Mouse (Mus musculus) intestine, embryonic 15.5 days (tissue): Measurements from ENCODE around the gene Itih4. TPM values are rescaled to one million over a fixed set of nuclear protein-coding genes. Genes with fewer than 3 reads are reported as not detected.

Experiments used
- ATAC-seq: fragments of 200-750 bp; cut with Nextera tagmentation; 2 replicates; pipeline ENCODE4 v1.8.0; 2017; ENCODE audit warnings: moderate TSS enrichment, moderate library complexity
- H3K27ac ChIP-seq: fragments of 300-500 bp; sonication (generic); 2 replicates; pipeline ENCODE4 v1.5.1; 2015; ENCODE audit warnings: mild to moderate bottlenecking, inconsistent platforms
- H3K27me3 ChIP-seq: fragments of 300-500 bp; sonication (generic); replicated peaks from 2 replicates; pipeline ENCODE4 v1.6.1; 2015; ENCODE audit warnings: inconsistent platforms
- H3K36me3 ChIP-seq: fragments of 300-500 bp; sonication (generic); 2 replicates; pipeline ENCODE4 v1.6.1; 2015; ENCODE audit warnings: inconsistent platforms
- H3K4me1 ChIP-seq: fragments of 300-500 bp; sonication (generic); replicated peaks from 2 replicates; pipeline ENCODE4 v1.6.1; 2015; ENCODE audit warnings: inconsistent platforms
- H3K4me2 ChIP-seq: fragments of 300-500 bp; sonication (generic); replicated peaks from 2 replicates; pipeline ENCODE4 v1.6.1; 2015; ENCODE audit warnings: mild to moderate bottlenecking, inconsistent platforms
- H3K4me3 ChIP-seq: fragments of 300-500 bp; sonication (generic); replicated peaks from 2 replicates; pipeline ENCODE4 v1.5.1; 2015; ENCODE audit warnings: inconsistent platforms
- H3K9ac ChIP-seq: fragments of 300-500 bp; sonication (generic); 2 replicates; pipeline ENCODE4 v1.6.1; 2015; ENCODE audit warnings: inconsistent platforms
- H3K9me3 ChIP-seq: fragments of 300-500 bp; sonication (generic); 2 replicates; pipeline ENCODE4 v1.6.1; 2016; ENCODE audit warnings: inconsistent platforms
- WGBS: fragments of 180-500 bp; shearing (Covaris S2); methylation state at CpG from one replicate; pipeline ENCODE4 v1.1.7; 2015; 5-methylcytosine and 5-hydroxymethylcytosine counted together
- polyA plus RNA-seq: library from polyadenylated mRNA; unstranded; fragments of >200 nt; fragmentation: Nextera tagmentation; extraction: Ambion mirVana; gene quantifications from 2 replicates; pipeline ENCODE4 v1.2.1, GENCODE M21; 2015

Gene Itih4
- 1.1 and 2.6 TPM in 2 replicates for polyA plus RNA-seq

DNA sequence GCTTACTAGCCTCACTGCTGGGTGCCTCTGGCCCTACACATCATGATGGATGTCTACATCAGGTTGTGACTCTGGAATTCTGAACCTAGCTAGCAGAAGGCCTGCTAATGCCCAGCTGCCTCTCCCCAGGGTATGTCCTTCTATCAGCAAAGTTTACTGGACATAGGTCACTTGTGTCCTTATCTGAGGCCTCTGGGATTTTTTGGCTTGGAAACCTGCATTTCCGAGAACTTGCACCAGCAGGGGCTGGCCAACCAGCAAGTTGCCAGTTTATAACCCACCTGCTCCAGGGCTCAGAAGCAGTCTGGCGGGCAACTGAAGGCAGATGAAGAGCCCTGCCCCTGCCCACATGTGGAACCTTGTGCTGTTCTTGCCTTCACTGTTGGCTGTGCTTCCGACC, at the start of gene Itih4:
Gene Itih4 (plus strand): TSS at position 273 of the 400 bp plus-strand sequence.
- WGBS: 81% methylated on average over 3 of the region's 3 CpGs
- Histone ChIP-seq H3K4me1 (peaks cover 6% of the 10 kb centered on the region), H3K4me2 (no peak within 1 kb of the TSS), H3K4me3 (no peak within 1 kb of the TSS), H3K36me3 (no peaks in the 10 kb centered on the region), H3K27ac (no peak within 1 kb of the TSS), H3K9ac (no peak within 1 kb of the TSS), H3K9me3 (no peaks in the 10 kb centered on the region), H3K27me3 (no peaks in the 10 kb centered on the region)
- ATAC-seq: no peak

DNA sequence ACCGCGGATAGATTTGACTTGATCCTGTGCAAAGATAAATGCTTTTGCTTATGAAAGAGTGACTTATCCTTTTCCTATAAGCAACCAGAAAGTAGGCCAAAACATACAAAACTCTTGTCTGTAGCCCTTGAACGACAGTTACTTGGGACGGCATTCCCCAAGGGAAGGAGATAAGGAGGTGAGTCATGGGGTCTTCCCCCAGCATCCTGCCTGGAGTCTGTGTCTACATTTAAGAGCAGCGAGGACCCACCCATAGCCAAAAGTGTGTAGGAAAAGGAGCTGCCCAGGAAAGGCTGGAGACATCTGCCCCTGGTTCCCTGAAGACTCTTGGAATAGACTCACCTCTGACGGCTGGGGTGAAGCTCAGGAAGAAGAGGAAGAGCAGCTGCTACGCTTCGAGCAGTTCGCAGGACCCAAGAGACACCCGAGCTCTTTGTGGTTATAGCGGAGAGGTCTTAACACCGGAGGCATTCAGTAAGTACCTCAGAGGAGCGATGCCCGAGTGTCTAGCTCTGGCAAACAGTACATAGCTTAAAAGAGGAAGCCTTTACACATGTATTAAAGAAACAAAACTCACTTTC, 48.8 kb upstream of the Itih4 start:
- Histone ChIP-seq H3K27me3 (no peaks in the 10 kb centered on the region), H3K9me3 (no peaks in the 10 kb centered on the region), H3K9ac (no peak overlapping the region), H3K36me3 (peaks cover 6% of the 10 kb centered on the region; the same call in 1 of the 2 replicates), H3K4me1 (no peaks in the 10 kb centered on the region), H3K4me2 (no peak overlapping the region), H3K27ac (no peak overlapping the region), H3K4me3 (no peak overlapping the region)
- 80% methylated on average over 14 of the region's 14 CpGs for WGBS
- ATAC-seq: no peak

DNA sequence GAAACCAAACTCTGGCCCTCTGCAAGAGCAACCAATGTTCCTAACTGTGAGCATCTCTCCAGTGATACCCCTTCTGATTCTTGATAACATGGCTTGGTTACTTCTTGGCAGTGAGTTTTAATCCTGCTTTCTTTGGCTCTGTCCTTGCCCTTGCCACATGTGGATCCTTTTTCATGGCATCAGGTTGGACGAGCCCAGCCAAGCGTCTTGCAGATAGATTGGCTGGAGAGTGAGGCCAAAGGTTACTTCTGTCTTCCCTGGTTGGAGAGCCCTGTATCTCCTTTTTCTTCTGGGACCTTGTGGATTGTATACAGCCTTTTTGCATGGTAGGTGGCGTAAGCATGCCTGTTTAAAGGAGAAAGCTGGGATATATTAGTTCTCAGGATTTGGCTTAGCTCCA, 42.6 kb upstream of the Itih4 start:
- no peak overlapping the region for H3K27ac ChIP-seq
- H3K27me3 ChIP-seq: no peaks in the 10 kb centered on the region
- H3K4me3 ChIP-seq: no peak overlapping the region
- H3K9me3 ChIP-seq: no peaks in the 10 kb centered on the region
- 89% methylated on average over 3 of the region's 3 CpGs for WGBS
- no peak for ATAC-seq
- no peaks in the 10 kb centered on the region; the same call in none of the 2 replicates for H3K36me3 ChIP-seq
- H3K4me2 ChIP-seq: no peak overlapping the region
- no peak overlapping the region for H3K9ac ChIP-seq
- no peaks in the 10 kb centered on the region for H3K4me1 ChIP-seq

DNA sequence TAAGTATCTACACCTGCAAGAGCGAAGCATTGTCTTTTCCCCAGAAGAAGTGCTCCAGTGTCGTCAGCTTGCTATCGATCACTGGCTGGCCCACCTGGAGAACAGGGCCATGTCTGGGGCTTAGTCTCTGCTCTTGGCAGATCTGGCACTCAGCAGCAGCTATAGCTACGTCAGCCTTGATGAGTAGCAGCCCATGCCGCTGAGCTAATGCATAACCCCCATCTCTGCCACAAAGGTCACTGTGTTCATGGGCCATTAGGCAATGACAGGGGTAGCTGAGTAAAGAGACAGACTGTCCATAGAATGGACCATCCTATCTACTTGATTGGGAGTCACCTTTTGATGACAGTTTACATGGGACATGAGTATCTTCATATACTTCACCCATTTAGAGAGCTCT, 35.8 kb upstream of the Itih4 start:
- H3K9ac ChIP-seq: no peak overlapping the region
- no peak overlapping the region for H3K4me3 ChIP-seq
- H3K36me3 ChIP-seq: no peaks in the 10 kb centered on the region; the same call in 1 of the 2 replicates
- 93% methylated on average over 5 of the region's 5 CpGs for WGBS
- no peaks in the 10 kb centered on the region for H3K27me3 ChIP-seq
- no peak for ATAC-seq
- no peak overlapping the region for H3K27ac ChIP-seq
- H3K4me2 ChIP-seq: no peak overlapping the region
- H3K4me1 ChIP-seq: no peaks in the 10 kb centered on the region
- no peaks in the 10 kb centered on the region for H3K9me3 ChIP-seq

DNA sequence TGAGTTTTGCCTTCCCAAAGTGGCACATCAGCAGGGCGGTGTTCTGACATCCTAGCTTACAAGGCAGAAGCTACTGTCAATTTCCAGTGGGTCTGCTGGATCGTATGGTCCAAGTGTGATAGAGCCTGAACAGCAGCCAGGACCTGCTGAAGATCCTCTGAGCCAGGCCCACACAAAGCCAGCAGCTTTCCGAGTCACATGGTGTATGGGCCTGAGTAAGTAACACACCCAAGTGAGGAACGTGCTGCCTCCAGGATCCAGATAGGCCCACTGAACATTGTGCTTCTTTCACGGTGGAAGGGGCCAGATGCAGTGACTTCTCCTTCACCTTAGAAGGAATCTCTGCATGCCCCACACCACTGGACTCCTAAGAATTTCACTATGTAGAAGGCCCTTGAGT, 34.0 kb upstream of the Itih4 start:
- Histone ChIP-seq H3K9ac (no peak overlapping the region), H3K36me3 (no peaks in the 10 kb centered on the region), H3K27me3 (no peaks in the 10 kb centered on the region), H3K4me2 (no peak overlapping the region), H3K4me3 (no peak overlapping the region), H3K4me1 (no peaks in the 10 kb centered on the region), H3K27ac (no peak overlapping the region), H3K9me3 (no peaks in the 10 kb centered on the region)
- ATAC-seq: no peak; the same call in 1 of the 2 replicates
- 84% methylated on average over 5 of the region's 5 CpGs for WGBS

DNA sequence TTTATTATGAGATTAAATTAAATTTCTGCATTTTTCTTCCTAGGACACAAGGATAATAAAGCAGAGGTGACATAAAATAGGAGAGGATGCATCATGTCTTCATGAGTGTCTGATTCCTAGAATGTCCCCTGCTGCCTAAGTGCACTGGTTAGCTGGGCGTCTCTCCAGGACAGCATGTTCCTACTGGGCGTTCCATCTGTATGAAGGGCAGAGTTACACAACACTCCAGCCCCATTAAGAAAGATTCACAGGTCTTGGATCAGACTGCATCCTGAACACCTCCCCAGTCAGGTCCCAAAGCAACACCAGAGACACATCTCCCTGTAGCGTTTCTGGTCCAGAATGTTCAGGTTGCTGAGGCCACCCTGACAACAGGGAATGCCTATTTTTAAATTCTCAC, 31.0 kb upstream of the Itih4 start:
- H3K4me2 ChIP-seq: no peak overlapping the region
- no peaks in the 10 kb centered on the region for H3K4me1 ChIP-seq
- H3K9ac ChIP-seq: no peak overlapping the region
- no peak overlapping the region for H3K27ac ChIP-seq
- H3K4me3 ChIP-seq: no peak overlapping the region
- H3K36me3 ChIP-seq: no peaks in the 10 kb centered on the region
- no peaks in the 10 kb centered on the region for H3K27me3 ChIP-seq
- H3K9me3 ChIP-seq: no peaks in the 10 kb centered on the region
- ATAC-seq: no peak
- WGBS: 91% methylated on average over 3 of the region's 3 CpGs

DNA sequence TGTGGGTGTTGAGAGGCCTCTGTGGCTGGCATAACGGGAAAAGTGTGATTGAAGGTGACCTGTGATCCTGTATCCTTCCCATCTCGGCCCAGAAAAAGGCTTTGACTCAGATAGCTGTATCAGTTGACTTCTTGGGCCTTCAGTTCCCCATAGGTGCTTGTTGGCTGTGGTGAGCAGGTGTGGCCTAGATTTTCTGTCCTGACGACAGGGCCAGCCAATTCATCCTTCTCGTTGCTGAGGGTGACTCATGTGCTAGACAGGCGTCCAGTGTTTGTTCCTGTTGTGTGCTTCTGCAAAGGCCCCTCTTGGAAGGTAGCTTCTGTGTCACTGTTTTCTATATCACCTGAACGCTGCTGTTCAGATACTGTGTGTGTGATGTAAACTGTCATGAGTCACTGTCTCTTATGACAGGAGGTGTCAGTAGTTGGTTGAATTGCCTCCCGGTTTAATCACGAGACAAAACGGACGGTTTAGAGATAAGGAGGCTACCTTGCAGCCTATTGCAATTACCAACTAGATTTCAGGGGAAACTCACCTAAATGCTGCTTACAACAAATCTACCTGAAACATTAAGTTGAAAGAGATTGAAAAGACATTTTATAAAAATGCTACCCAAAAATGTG, 29.3 kb upstream of the Itih4 start:
- Histone ChIP-seq H3K4me1 (0 out of 2 replicates have a peak, but pooled peaks cover 10% of the 10 kb centered on the region), H3K9me3 (no peaks in the 10 kb centered on the region), H3K4me2 (no peak overlapping the region), H3K27me3 (no peaks in the 10 kb centered on the region), H3K4me3 (no peak overlapping the region), H3K27ac (no peak overlapping the region), H3K36me3 (no peaks in the 10 kb centered on the region), H3K9ac (no peak overlapping the region)
- WGBS: 60% methylated on average over 10 of the region's 10 CpGs
- ATAC-seq: peak; percentile 48

DNA sequence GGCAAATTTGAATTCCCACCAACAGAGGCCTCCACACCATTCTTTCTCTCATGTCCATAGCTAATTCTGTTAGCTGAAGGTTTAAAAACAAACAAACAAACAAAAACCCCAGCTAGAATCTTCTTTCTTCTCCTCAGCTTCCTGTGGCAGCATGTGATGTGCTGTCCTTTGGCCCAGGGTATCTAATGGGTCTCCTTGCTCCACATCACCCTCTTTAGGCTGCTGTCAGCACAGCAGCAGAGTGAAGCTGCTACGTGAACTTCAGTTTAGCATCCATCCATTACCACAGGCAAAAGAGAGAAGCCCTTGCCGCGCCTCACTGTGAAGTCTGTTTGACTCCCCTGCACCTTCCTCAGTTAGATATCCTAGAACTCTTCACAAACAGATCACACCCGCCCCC, 28.3 kb upstream of the Itih4 start:
- Histone ChIP-seq H3K27ac (no peak overlapping the region), H3K9me3 (no peaks in the 10 kb centered on the region), H3K4me1 (0 out of 2 replicates have a peak, but pooled peaks cover 14% of the 10 kb centered on the region), H3K4me3 (no peak overlapping the region), H3K36me3 (no peaks in the 10 kb centered on the region), H3K27me3 (no peaks in the 10 kb centered on the region), H3K4me2 (no peak overlapping the region), H3K9ac (no peak overlapping the region)
- no peak for ATAC-seq
- 86% methylated on average over 4 of the region's 4 CpGs for WGBS

DNA sequence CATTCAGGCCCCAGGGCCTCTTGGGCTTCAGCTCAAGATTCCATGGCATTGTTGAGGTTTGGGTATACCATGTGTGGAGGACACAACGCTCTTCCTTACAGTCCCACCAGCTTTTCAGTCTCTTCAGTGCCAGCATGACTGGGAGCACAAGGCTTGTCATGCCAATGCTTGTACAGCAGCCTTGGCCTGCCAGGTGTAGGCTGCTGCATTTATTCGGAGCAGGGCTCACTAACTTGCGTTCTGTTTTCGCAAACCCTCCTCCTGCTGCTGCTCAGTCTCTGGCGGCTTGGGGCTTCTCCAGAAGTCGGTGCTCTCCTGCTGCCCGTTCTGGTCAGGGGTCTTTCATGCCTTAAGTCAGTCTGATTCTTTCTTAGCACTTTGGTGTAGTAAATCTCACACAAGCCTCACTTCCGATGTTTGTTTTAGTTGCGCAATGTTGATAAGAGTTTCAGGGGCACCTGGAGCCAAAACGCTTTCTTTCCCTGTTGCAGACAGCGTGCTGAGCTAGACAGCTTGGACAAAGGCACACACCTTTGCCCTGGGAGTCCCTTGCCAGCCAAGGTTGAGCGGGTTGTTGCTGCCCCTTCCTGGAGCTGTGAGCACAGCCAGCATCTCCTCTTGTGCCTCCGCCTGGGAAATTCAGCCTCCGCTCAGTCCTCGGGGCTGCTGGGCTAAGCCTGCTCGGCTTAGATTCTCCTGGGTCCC, 24.7 kb upstream of the Itih4 start:
- no peaks in the 10 kb centered on the region for H3K36me3 ChIP-seq
- WGBS: 32% methylated on average over 16 of the region's 16 CpGs
- 0 out of 2 replicates have a peak, but pooled peaks cover 14% of the 10 kb centered on the region for H3K4me1 ChIP-seq
- H3K4me2 ChIP-seq: peak overlapping the region; percentile 45
- no peak overlapping the region for H3K9ac ChIP-seq
- peak; percentile 91 for ATAC-seq
- no peaks in the 10 kb centered on the region for H3K9me3 ChIP-seq
- H3K4me3 ChIP-seq: no peak overlapping the region
- peak overlapping the region; percentile 24; the same call in 1 of the 2 replicates for H3K27ac ChIP-seq
- H3K27me3 ChIP-seq: no peaks in the 10 kb centered on the region

DNA sequence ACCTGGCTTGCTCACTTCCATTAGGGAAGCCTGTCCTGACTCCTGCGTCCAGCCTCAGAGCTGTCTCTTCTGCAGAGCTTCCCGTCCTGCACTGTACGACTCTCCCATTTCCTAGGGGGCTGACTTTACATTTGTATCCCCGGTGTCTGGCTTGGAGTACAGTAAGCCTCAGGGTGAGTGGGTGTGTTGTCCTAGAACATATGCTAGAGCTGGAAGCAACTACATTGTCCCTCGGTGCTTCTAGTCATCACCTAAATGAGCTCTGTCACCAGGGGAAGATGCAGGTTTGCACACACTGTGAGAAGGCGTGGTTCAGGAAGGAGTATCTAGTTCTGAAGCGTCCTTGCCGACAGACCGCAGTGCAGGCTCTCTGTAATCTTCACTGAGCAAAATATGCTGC, 23.9 kb upstream of the Itih4 start:
- no peak overlapping the region for H3K4me3 ChIP-seq
- H3K4me1 ChIP-seq: 0 out of 2 replicates have a peak, but pooled peaks cover 14% of the 10 kb centered on the region
- no peaks in the 10 kb centered on the region for H3K27me3 ChIP-seq
- 0 out of 2 replicates have a peak overlapping the region, but pooled peaks have one; percentile 24 for H3K27ac ChIP-seq
- H3K9me3 ChIP-seq: no peaks in the 10 kb centered on the region
- no peak overlapping the region for H3K9ac ChIP-seq
- no peaks in the 10 kb centered on the region for H3K36me3 ChIP-seq
- WGBS: 71% methylated on average over 9 of the region's 9 CpGs
- ATAC-seq: no peak
- peak overlapping the region; percentile 45 for H3K4me2 ChIP-seq

DNA sequence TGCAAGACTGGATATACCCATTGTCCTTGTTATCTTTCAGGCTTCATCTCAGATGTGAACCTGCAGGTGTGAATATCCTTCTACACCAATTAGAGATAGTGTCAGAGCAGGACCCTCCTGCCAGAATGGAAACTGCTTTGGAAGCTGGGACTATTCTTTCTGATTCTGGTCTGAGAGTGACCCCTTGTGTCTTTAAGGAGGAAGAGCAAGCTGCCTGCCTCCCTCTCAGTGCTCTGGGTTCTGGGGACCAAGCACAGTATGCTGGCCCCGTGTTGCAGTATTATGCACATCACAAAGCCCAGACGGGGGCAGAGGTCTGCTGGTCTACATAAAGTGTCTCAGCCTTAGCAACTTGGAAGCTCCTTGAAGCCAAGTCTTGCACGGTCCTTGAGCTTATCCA, 21.0 kb upstream of the Itih4 start:
- H3K9ac ChIP-seq: no peak overlapping the region
- no peak for ATAC-seq
- no peak overlapping the region for H3K4me3 ChIP-seq
- no peaks in the 10 kb centered on the region for H3K27me3 ChIP-seq
- H3K4me2 ChIP-seq: no peak overlapping the region
- WGBS: 75% methylated on average over 3 of the region's 3 CpGs
- H3K9me3 ChIP-seq: no peaks in the 10 kb centered on the region
- peaks cover 21% of the 10 kb centered on the region; the same call in 1 of the 2 replicates for H3K4me1 ChIP-seq
- no peaks in the 10 kb centered on the region for H3K36me3 ChIP-seq
- no peak overlapping the region for H3K27ac ChIP-seq

DNA sequence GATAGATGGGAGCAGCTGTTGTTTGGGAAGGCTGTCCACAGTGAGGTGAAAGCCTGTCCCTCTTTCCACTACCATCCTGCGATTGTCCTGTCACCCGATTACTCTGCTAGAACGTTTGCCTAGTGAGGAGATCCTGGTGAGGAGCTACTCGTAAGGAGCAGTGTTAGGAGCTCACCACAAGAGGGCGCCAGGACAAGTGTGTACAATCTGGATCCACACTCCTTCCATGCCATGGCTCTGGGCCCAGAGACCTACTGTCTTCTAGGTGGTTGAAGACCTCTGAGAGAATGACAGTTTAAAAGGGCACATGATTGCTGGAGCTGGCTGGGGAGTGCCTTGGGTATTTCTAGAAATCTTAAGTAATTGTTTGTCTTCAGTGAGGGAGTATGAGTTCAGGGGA, 19.2 kb upstream of the Itih4 start:
- WGBS: 27% methylated on average over 5 of the region's 5 CpGs
- Histone ChIP-seq H3K9me3 (no peaks in the 10 kb centered on the region), H3K4me3 (no peak overlapping the region), H3K27me3 (no peaks in the 10 kb centered on the region), H3K9ac (no peak overlapping the region), H3K36me3 (no peaks in the 10 kb centered on the region), H3K27ac (no peak overlapping the region), H3K4me2 (no peak overlapping the region), H3K4me1 (peaks cover 13% of the 10 kb centered on the region; the same call in 1 of the 2 replicates)
- ATAC-seq: no peak
